In genomic region chr16:38548000-38548399, GRCm38 (mm10) we compare ENCODE assay signal across 14 mouse cellular contexts. TPM values are rescaled to one million over a fixed set of nuclear protein-coding genes. Genes with fewer than 3 reads are reported as not detected.
DNase-seq lines count a peak whose midpoint lies in the region; ATAC-seq and TF ChIP-seq lines count a peak whose summit lies in the region.
"Had no signal": no experiment of that assay in that cellular context is flagged by ENCODE, and none has a peak within 500 bp of the region (broad histone marks: within the 10 kb centered on the region; RNA-seq: fewer than 3 reads in every experiment).

No protein-coding gene starts in this region.

- H3K27ac ChIP-seq in embryonic facial prominence, embryonic 12.5 days: no peak overlapping the region
- no peak overlapping the region for H3K27ac ChIP-seq in hindbrain, embryonic 12.5 days
- H3K27ac ChIP-seq in midbrain, embryonic 13.5 days: no peak overlapping the region
- no peak overlapping the region for H3K27ac ChIP-seq in intestine, embryonic 15.5 days
- H3K27ac ChIP-seq: left cerebral cortex, adult 2 months had no signal

- no peak overlapping the region for H3K9ac ChIP-seq in embryonic facial prominence, embryonic 12.5 days
- H3K9ac ChIP-seq in hindbrain, embryonic 12.5 days: no peak overlapping the region
- no peak overlapping the region for H3K9ac ChIP-seq in midbrain, embryonic 13.5 days (replicated peaks)
- no peak overlapping the region for H3K9ac ChIP-seq in intestine, embryonic 15.5 days
- H3K9ac ChIP-seq: liver, postnatal 0 days had no signal

- ATAC-seq in embryonic facial prominence, embryonic 12.5 days (ENCODE audit: insufficient number of reproducible peaks, insufficient read depth, low FRiP score, low TSS enrichment): no peak
- ATAC-seq in hindbrain, embryonic 12.5 days (ENCODE audit: low FRiP score): no peak
- ATAC-seq in midbrain, embryonic 13.5 days: no peak
- ATAC-seq in intestine, embryonic 15.5 days: no peak
- ATAC-seq: activated CD4-positive, CD25-positive, alpha-beta regulatory T cell, adult 4 months; liver, postnatal 0 days had no signal

- H3K4me1 ChIP-seq in E14TG2a.4 (replicated peaks; ENCODE audit: low read depth, low read length): peaks cover 41% of the 10 kb centered on the region
- H3K4me1 ChIP-seq in embryonic facial prominence, embryonic 12.5 days: peaks cover 13% of the 10 kb centered on the region; the same call in 1 of the 2 replicates
- peaks cover 17% of the 10 kb centered on the region for H3K4me1 ChIP-seq in hindbrain, embryonic 12.5 days
- peaks cover 23% of the 10 kb centered on the region for H3K4me1 ChIP-seq in midbrain, embryonic 13.5 days (replicated peaks)
- peaks cover 6% of the 10 kb centered on the region; the same call in 1 of the 2 replicates for H3K4me1 ChIP-seq in intestine, embryonic 15.5 days (replicated peaks)

- intact Hi-C loops in gastrocnemius, postnatal 36 days (cut with DNase I): no loop called here

- WGBS in embryonic facial prominence, embryonic 12.5 days: 92% methylated on average over 1 of the region's 1 CpGs
- WGBS in hindbrain, embryonic 12.5 days: 91% methylated on average over 1 of the region's 1 CpGs
- WGBS in midbrain, embryonic 13.5 days: 96% methylated on average over 1 of the region's 1 CpGs
- WGBS in intestine, embryonic 15.5 days: 85% methylated on average over 1 of the region's 1 CpGs

- no peaks in the 10 kb centered on the region for H3K27me3 ChIP-seq in E14TG2a.4 (ENCODE audit: insufficient read depth, low read length)
- peaks cover 15% of the 10 kb centered on the region; the same call in 1 of the 2 replicates for H3K27me3 ChIP-seq in embryonic facial prominence, embryonic 12.5 days
- peaks cover 10% of the 10 kb centered on the region for H3K27me3 ChIP-seq in hindbrain, embryonic 12.5 days
- H3K27me3 ChIP-seq in midbrain, embryonic 13.5 days: peaks cover 15% of the 10 kb centered on the region
- 0 out of 2 replicates have a peak, but pooled peaks cover 3% of the 10 kb centered on the region for H3K27me3 ChIP-seq in intestine, embryonic 15.5 days (replicated peaks)

- no peaks in the 10 kb centered on the region for H3K9me3 ChIP-seq in E14TG2a.4 (ENCODE audit: low read length)
- no peaks in the 10 kb centered on the region for H3K9me3 ChIP-seq in embryonic facial prominence, embryonic 12.5 days
- H3K9me3 ChIP-seq in hindbrain, embryonic 12.5 days (replicated peaks): no peaks in the 10 kb centered on the region
- H3K9me3 ChIP-seq in midbrain, embryonic 13.5 days: no peaks in the 10 kb centered on the region
- H3K9me3 ChIP-seq in intestine, embryonic 15.5 days: no peaks in the 10 kb centered on the region

- 0 out of 2 replicates have a peak overlapping the region, but pooled peaks have one; percentile 62 for H3K4me2 ChIP-seq in embryonic facial prominence, embryonic 12.5 days (replicated peaks)
- H3K4me2 ChIP-seq in hindbrain, embryonic 12.5 days (replicated peaks): peak overlapping the region; percentile 71; the same call in 1 of the 2 replicates
- H3K4me2 ChIP-seq in midbrain, embryonic 13.5 days (replicated peaks): peak overlapping the region; percentile 78
- H3K4me2 ChIP-seq in intestine, embryonic 15.5 days (replicated peaks): no peak overlapping the region

- H3K4me3 ChIP-seq in E14TG2a.4 (replicated peaks; ENCODE audit: low read length): peak overlapping the region; percentile 92
- H3K4me3 ChIP-seq in embryonic facial prominence, embryonic 12.5 days: no peak overlapping the region
- no peak overlapping the region for H3K4me3 ChIP-seq in hindbrain, embryonic 12.5 days
- H3K4me3 ChIP-seq in midbrain, embryonic 13.5 days (replicated peaks): peak overlapping the region; percentile 75; the same call in 1 of the 2 replicates
- H3K4me3 ChIP-seq in intestine, embryonic 15.5 days (replicated peaks): no peak overlapping the region

- H3K36me3 ChIP-seq in E14TG2a.4 (ENCODE audit: insufficient read depth, low read length): peaks cover 53% of the 10 kb centered on the region
- H3K36me3 ChIP-seq in embryonic facial prominence, embryonic 12.5 days: peaks cover 32% of the 10 kb centered on the region
- peaks cover 32% of the 10 kb centered on the region for H3K36me3 ChIP-seq in hindbrain, embryonic 12.5 days
- peaks cover 46% of the 10 kb centered on the region for H3K36me3 ChIP-seq in midbrain, embryonic 13.5 days
- H3K36me3 ChIP-seq in intestine, embryonic 15.5 days: peaks cover 7% of the 10 kb centered on the region

- no peak for TF ChIP-seq CTCF in E14TG2a.4 (conservative IDR thresholded peaks at IDR 0.05; ENCODE audit: low read length)

- no peak for DNase-seq in gastrocnemius, postnatal 36 days
- DNase-seq in left cerebral cortex, adult 11 months (ENCODE audit: low spot score): no peak
- no peak for DNase-seq in ovary, adult 18-20 months (ENCODE audit: low spot score)
- DNase-seq: adrenal gland, postnatal 25 days; cerebellum, adult 8-10 months; kidney, adult 9 months; liver, postnatal 0 days had no signal

RNA-seq across cellular contexts. Expression of gene Poglut1, which starts 2.1 kb away (rescaled TPM):
- polyA plus RNA-seq in embryonic facial prominence, embryonic 12.5 days (2016; fragmentation: Nextera tagmentation; extraction: Ambion mirVana): 78.8 and 84.8 TPM in 2 replicates
- polyA plus RNA-seq in hindbrain, embryonic 12.5 days (2016; fragmentation: Nextera tagmentation; extraction: Ambion mirVana): 73.5 and 76.8 TPM in 2 replicates
- polyA plus RNA-seq in midbrain, embryonic 13.5 days (2015; fragmentation: Nextera tagmentation; extraction: Ambion mirVana): 65.3 and 66.4 TPM in 2 replicates
- polyA plus RNA-seq in intestine, embryonic 15.5 days (2015; fragmentation: Nextera tagmentation; extraction: Ambion mirVana): 35.6 and 38.6 TPM in 2 replicates
- 1 to 10 TPM; 7.9 to 8.0 TPM for total RNA-seq in gastrocnemius, postnatal 36 days (2021)

RNA-seq across cellular contexts. Expression of gene Tmem39a, which starts 10.5 kb away (rescaled TPM):
- polyA plus RNA-seq in embryonic facial prominence, embryonic 12.5 days (2016; fragmentation: Nextera tagmentation; extraction: Ambion mirVana): 119 and 131 TPM in 2 replicates
- 65.3 and 67.4 TPM in 2 replicates for polyA plus RNA-seq in hindbrain, embryonic 12.5 days (2016; fragmentation: Nextera tagmentation; extraction: Ambion mirVana)
- polyA plus RNA-seq in midbrain, embryonic 13.5 days (2015; fragmentation: Nextera tagmentation; extraction: Ambion mirVana): 40.6 and 47.1 TPM in 2 replicates
- polyA plus RNA-seq in intestine, embryonic 15.5 days (2015; fragmentation: Nextera tagmentation; extraction: Ambion mirVana): 89.5 and 92.8 TPM in 2 replicates
- 10 to 100 TPM; 15.2 to 15.8 TPM for total RNA-seq in gastrocnemius, postnatal 36 days (2021)

RNA-seq across cellular contexts. Expression of gene Timmdc1, which starts 25.5 kb away (rescaled TPM):
- polyA plus RNA-seq in embryonic facial prominence, embryonic 12.5 days (2016; fragmentation: Nextera tagmentation; extraction: Ambion mirVana): 29.2 and 31.0 TPM in 2 replicates
- 31.6 and 35.1 TPM in 2 replicates for polyA plus RNA-seq in hindbrain, embryonic 12.5 days (2016; fragmentation: Nextera tagmentation; extraction: Ambion mirVana)
- 41.3 and 42.5 TPM in 2 replicates for polyA plus RNA-seq in midbrain, embryonic 13.5 days (2015; fragmentation: Nextera tagmentation; extraction: Ambion mirVana)
- polyA plus RNA-seq in intestine, embryonic 15.5 days (2015; fragmentation: Nextera tagmentation; extraction: Ambion mirVana): 25.6 and 26.6 TPM in 2 replicates
- total RNA-seq in gastrocnemius, postnatal 36 days (2021): 10 to 100 TPM; 45.1 to 47.3 TPM

Comparison
In these comparisons a context has a peak if more than half of its experiments do, and no peak if none do; other contexts are left out.
1. H3K4me3 ChIP-seq: peak in E14TG2a.4 (single experiment) and midbrain, embryonic 13.5 days (single experiment); none in embryonic facial prominence, embryonic 12.5 days (single experiment), hindbrain, embryonic 12.5 days (single experiment) and intestine, embryonic 15.5 days (single experiment).